Mouse (Mus musculus): Measurements from ENCODE around the gene Mapk10. TPM values are rescaled to one million over a fixed set of nuclear protein-coding genes. Genes with fewer than 3 reads are reported as not detected.

Gene Mapk10
- polyA plus RNA-seq, 1 experiment from 2014 or later, result 4.1 TPM

GRCm38 (mm10) chr5:102996331-102996730 lies 214.8 kb downstream of the Mapk10 start:
- no peaks in the 10 kb centered on the region for H3K9me3 ChIP-seq (ENCODE audit: control insufficient read depth, low read length)
- no peaks in the 10 kb centered on the region for H3K27me3 ChIP-seq (ENCODE audit: control insufficient read depth, insufficient read depth, low read length)
- 81% methylated on average over 7 of the region's 7 CpGs for WGBS
- no peak for ATAC-seq (ENCODE audit: insufficient number of reproducible peaks, insufficient read depth, low FRiP score, low read depth)
- no peaks in the 10 kb centered on the region; a peak in 1 of 4 replicates for H3K4me1 ChIP-seq (ENCODE audit: control insufficient read depth in 2 of 2, insufficient read depth in 2 of 2, low read length in 2 of 2)
- H3K4me3 ChIP-seq (ENCODE audit: control insufficient read depth in 1 of 2, insufficient read depth in 1 of 2, low read depth in 1 of 2, low read length in 2 of 2), result no peak overlapping the region
- H3K4me2 ChIP-seq (ENCODE audit: low read length), result no peak overlapping the region
- H3K36me3 ChIP-seq (ENCODE audit: control insufficient read depth, insufficient read depth, low read length), result no peaks in the 10 kb centered on the region
- no peak overlapping the region for H3K27ac ChIP-seq (replicated peaks in 1 of 2; ENCODE audit: control insufficient read depth in 1 of 2, insufficient read depth in 1 of 2, low read depth in 2 of 2, low read length in 2 of 2)
- no peak overlapping the region for H3K9ac ChIP-seq (ENCODE audit: low read length)

- Histone ChIP-seq H3K27me3 (ENCODE audit: control insufficient read depth, insufficient read depth, low read length) (no peaks in the 10 kb centered on the region), H3K4me1 (ENCODE audit: control insufficient read depth in 2 of 2, insufficient read depth in 2 of 2, low read length in 2 of 2) (no peaks in the 10 kb centered on the region; a peak in 1 of 4 replicates), H3K4me3 (ENCODE audit: control insufficient read depth in 1 of 2, insufficient read depth in 1 of 2, low read depth in 1 of 2, low read length in 2 of 2) (no peak overlapping the region), H3K27ac (replicated peaks in 1 of 2; ENCODE audit: control insufficient read depth in 1 of 2, insufficient read depth in 1 of 2, low read depth in 2 of 2, low read length in 2 of 2) (no peak overlapping the region), H3K9ac (ENCODE audit: low read length) (no peak overlapping the region), H3K4me2 (ENCODE audit: low read length) (no peak overlapping the region), H3K9me3 (ENCODE audit: control insufficient read depth, low read length) (no peaks in the 10 kb centered on the region), H3K36me3 (ENCODE audit: control insufficient read depth, insufficient read depth, low read length) (no peaks in the 10 kb centered on the region)
- ATAC-seq (ENCODE audit: insufficient number of reproducible peaks, insufficient read depth, low FRiP score, low read depth), result no peak
These were observed 215.2 kb downstream of the Mapk10 start for GRCm38 (mm10) chr5:102995928-102996327.

- Histone ChIP-seq H3K9ac (ENCODE audit: low read length) (no peak overlapping the region), H3K27me3 (ENCODE audit: control insufficient read depth, insufficient read depth, low read length) (no peaks in the 10 kb centered on the region), H3K4me3 (ENCODE audit: control insufficient read depth in 1 of 2, insufficient read depth in 1 of 2, low read depth in 1 of 2, low read length in 2 of 2) (no peak overlapping the region), H3K4me1 (ENCODE audit: control insufficient read depth in 2 of 2, insufficient read depth in 2 of 2, low read length in 2 of 2) (no peaks in the 10 kb centered on the region; a peak in 1 of 4 replicates), H3K4me2 (ENCODE audit: low read length) (no peak overlapping the region), H3K9me3 (ENCODE audit: control insufficient read depth, low read length) (no peaks in the 10 kb centered on the region), H3K27ac (replicated peaks in 1 of 2; ENCODE audit: control insufficient read depth in 1 of 2, insufficient read depth in 1 of 2, low read depth in 2 of 2, low read length in 2 of 2) (no peak overlapping the region), H3K36me3 (ENCODE audit: control insufficient read depth, insufficient read depth, low read length) (no peaks in the 10 kb centered on the region)
- 60% methylated on average over 5 of the region's 5 CpGs for WGBS
- ATAC-seq (ENCODE audit: insufficient number of reproducible peaks, insufficient read depth, low FRiP score, low read depth), result no peak
These were observed 217.2 kb downstream of the Mapk10 start for GRCm38 (mm10) chr5:102993951-102994350.

- Histone ChIP-seq H3K4me3 (ENCODE audit: control insufficient read depth in 1 of 2, insufficient read depth in 1 of 2, low read depth in 1 of 2, low read length in 2 of 2) (no peak overlapping the region), H3K9ac (ENCODE audit: low read length) (no peak overlapping the region), H3K4me1 (ENCODE audit: control insufficient read depth in 2 of 2, insufficient read depth in 2 of 2, low read length in 2 of 2) (no peaks in the 10 kb centered on the region; a peak in 1 of 4 replicates), H3K36me3 (ENCODE audit: control insufficient read depth, insufficient read depth, low read length) (no peaks in the 10 kb centered on the region), H3K4me2 (ENCODE audit: low read length) (no peak overlapping the region), H3K27me3 (ENCODE audit: control insufficient read depth, insufficient read depth, low read length) (no peaks in the 10 kb centered on the region), H3K9me3 (ENCODE audit: control insufficient read depth, low read length) (no peaks in the 10 kb centered on the region), H3K27ac (replicated peaks in 1 of 2; ENCODE audit: control insufficient read depth in 1 of 2, insufficient read depth in 1 of 2, low read depth in 2 of 2, low read length in 2 of 2) (no peak overlapping the region)
- WGBS, result 50% methylated on average over 2 of the region's 2 CpGs
- ATAC-seq (ENCODE audit: insufficient number of reproducible peaks, insufficient read depth, low FRiP score, low read depth), result no peak
These were observed 219.4 kb downstream of the Mapk10 start for GRCm38 (mm10) chr5:102991691-102992090.

GRCm38 (mm10) chr5:102978382-102978781 lies 232.8 kb downstream of the Mapk10 start:
- Histone ChIP-seq H3K9ac (ENCODE audit: low read length) (no peak overlapping the region), H3K27me3 (ENCODE audit: control insufficient read depth, insufficient read depth, low read length) (no peaks in the 10 kb centered on the region), H3K4me1 (ENCODE audit: control insufficient read depth in 2 of 2, insufficient read depth in 2 of 2, low read length in 2 of 2) (0 out of 4 replicates have a peak, but pooled peaks cover 0 to 3% of the 10 kb centered on the region in 2 experiments), H3K27ac (replicated peaks in 1 of 2; ENCODE audit: control insufficient read depth in 1 of 2, insufficient read depth in 1 of 2, low read depth in 2 of 2, low read length in 2 of 2) (no peak overlapping the region), H3K9me3 (ENCODE audit: control insufficient read depth, low read length) (no peaks in the 10 kb centered on the region), H3K36me3 (ENCODE audit: control insufficient read depth, insufficient read depth, low read length) (no peaks in the 10 kb centered on the region), H3K4me2 (ENCODE audit: low read length) (no peak overlapping the region), H3K4me3 (ENCODE audit: control insufficient read depth in 1 of 2, insufficient read depth in 1 of 2, low read depth in 1 of 2, low read length in 2 of 2) (no peak overlapping the region)
- ATAC-seq (ENCODE audit: insufficient number of reproducible peaks, insufficient read depth, low FRiP score, low read depth), result no peak
- WGBS, result 39% methylated on average over 2 of the region's 2 CpGs

- WGBS, result 49% methylated on average over 6 of the region's 6 CpGs
- Histone ChIP-seq H3K4me2 (ENCODE audit: low read length) (no peak overlapping the region), H3K4me1 (ENCODE audit: control insufficient read depth in 2 of 2, insufficient read depth in 2 of 2, low read length in 2 of 2) (0 out of 4 replicates have a peak, but pooled peaks cover 0 to 3% of the 10 kb centered on the region in 2 experiments), H3K9ac (ENCODE audit: low read length) (no peak overlapping the region), H3K9me3 (ENCODE audit: control insufficient read depth, low read length) (no peaks in the 10 kb centered on the region), H3K4me3 (ENCODE audit: control insufficient read depth in 1 of 2, insufficient read depth in 1 of 2, low read depth in 1 of 2, low read length in 2 of 2) (no peak overlapping the region), H3K27me3 (ENCODE audit: control insufficient read depth, insufficient read depth, low read length) (no peaks in the 10 kb centered on the region), H3K36me3 (ENCODE audit: control insufficient read depth, insufficient read depth, low read length) (no peaks in the 10 kb centered on the region), H3K27ac (replicated peaks in 1 of 2; ENCODE audit: control insufficient read depth in 1 of 2, insufficient read depth in 1 of 2, low read depth in 2 of 2, low read length in 2 of 2) (no peak overlapping the region)
- no peak for ATAC-seq (ENCODE audit: insufficient number of reproducible peaks, insufficient read depth, low FRiP score, low read depth)
These were observed 234.0 kb downstream of the Mapk10 start for GRCm38 (mm10) chr5:102977138-102977537.

GRCm38 (mm10) chr5:102976540-102976939 lies 234.6 kb downstream of the Mapk10 start:
- Histone ChIP-seq H3K27me3 (ENCODE audit: control insufficient read depth, insufficient read depth, low read length) (no peaks in the 10 kb centered on the region), H3K4me1 (ENCODE audit: control insufficient read depth in 2 of 2, insufficient read depth in 2 of 2, low read length in 2 of 2) (0 out of 4 replicates have a peak, but pooled peaks cover 0 to 3% of the 10 kb centered on the region in 2 experiments), H3K9ac (ENCODE audit: low read length) (no peak overlapping the region), H3K4me3 (ENCODE audit: control insufficient read depth in 1 of 2, insufficient read depth in 1 of 2, low read depth in 1 of 2, low read length in 2 of 2) (no peak overlapping the region), H3K9me3 (ENCODE audit: control insufficient read depth, low read length) (no peaks in the 10 kb centered on the region), H3K4me2 (ENCODE audit: low read length) (no peak overlapping the region), H3K27ac (replicated peaks in 1 of 2; ENCODE audit: control insufficient read depth in 1 of 2, insufficient read depth in 1 of 2, low read depth in 2 of 2, low read length in 2 of 2) (no peak overlapping the region), H3K36me3 (ENCODE audit: control insufficient read depth, insufficient read depth, low read length) (no peaks in the 10 kb centered on the region)
- ATAC-seq (ENCODE audit: insufficient number of reproducible peaks, insufficient read depth, low FRiP score, low read depth), result no peak

- ATAC-seq (ENCODE audit: insufficient number of reproducible peaks, insufficient read depth, low FRiP score, low read depth), result no peak
- no peaks in the 10 kb centered on the region for H3K36me3 ChIP-seq (ENCODE audit: control insufficient read depth, insufficient read depth, low read length)
- WGBS, result 82% methylated on average over 4 of the region's 4 CpGs
- no peaks in the 10 kb centered on the region for H3K9me3 ChIP-seq (ENCODE audit: control insufficient read depth, low read length)
- no peaks in the 10 kb centered on the region for H3K27me3 ChIP-seq (ENCODE audit: control insufficient read depth, insufficient read depth, low read length)
- no peak overlapping the region for H3K4me3 ChIP-seq (ENCODE audit: control insufficient read depth in 1 of 2, insufficient read depth in 1 of 2, low read depth in 1 of 2, low read length in 2 of 2)
- 0 out of 4 replicates have a peak, but pooled peaks cover 0 to 3% of the 10 kb centered on the region in 2 experiments for H3K4me1 ChIP-seq (ENCODE audit: control insufficient read depth in 2 of 2, insufficient read depth in 2 of 2, low read length in 2 of 2)
- H3K9ac ChIP-seq (ENCODE audit: low read length), result no peak overlapping the region
- H3K27ac ChIP-seq (replicated peaks in 1 of 2; ENCODE audit: control insufficient read depth in 1 of 2, insufficient read depth in 1 of 2, low read depth in 2 of 2, low read length in 2 of 2), result no peak overlapping the region
- no peak overlapping the region for H3K4me2 ChIP-seq (ENCODE audit: low read length)
These were observed 236.7 kb downstream of the Mapk10 start for GRCm38 (mm10) chr5:102974400-102974799.
